Mouse (Mus musculus) testis, adult 2 months (tissue): ENCODE data around the gene Kel.

Source experiments
- CTCF ChIP-seq: fragments of 200-500 bp; IDR thresholded peaks from 2 replicates; pipeline ENCODE4 v1.5.1; 2012; ENCODE audit warnings: low read depth, mild to moderate bottlenecking, inconsistent platforms, low read length, moderate library complexity; ENCODE audit not compliant: control insufficient read depth, insufficient read depth, insufficient replicate concordance
- POLR2A ChIP-seq: fragments of 200-500 bp; IDR thresholded peaks from 2 replicates; pipeline ENCODE4 v1.6.1; 2012; ENCODE audit warnings: low read depth, mild to moderate bottlenecking, inconsistent platforms, low read length, moderate library complexity; ENCODE audit not compliant: control insufficient read depth

DNA sequence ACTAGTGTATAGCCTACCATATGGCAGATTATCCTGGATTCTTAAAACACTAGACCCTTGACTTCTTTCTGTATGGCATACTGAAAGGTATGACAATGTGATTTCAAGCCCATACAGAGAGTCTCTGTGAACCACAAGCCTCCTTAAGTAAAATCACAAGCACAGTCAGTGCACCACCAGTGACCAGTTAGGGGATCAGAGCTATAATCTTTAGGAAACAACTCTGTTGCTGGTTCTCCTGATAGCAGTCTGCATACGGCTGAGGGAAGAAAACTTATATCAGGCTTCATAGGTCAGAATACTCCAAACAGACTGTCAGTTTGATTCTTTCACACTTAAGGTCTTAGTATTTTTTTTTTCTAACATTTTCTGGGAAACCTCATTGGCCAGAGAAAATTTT, 45.7 kb downstream of the Kel start:
- TF ChIP-seq POLR2A (no peak), CTCF (no peak)
